Mouse (Mus musculus) liver, embryonic 14.5 days (tissue): ENCODE results near the gene Xylt1. TPM values are rescaled to one million over a fixed set of nuclear protein-coding genes. Genes with fewer than 3 reads are reported as not detected.
A peak's percentile ranks its signal among the peaks of the same experiment; 100 is the strongest.

Source experiments
- ATAC-seq: fragments of 200-750 bp; cut with Nextera tagmentation; 2 replicates; pipeline ENCODE4 v1.8.0; 2017; ENCODE audit warnings: moderate number of reproducible peaks, mild to moderate bottlenecking, moderate library complexity; ENCODE audit not compliant: insufficient read depth
- DNase-seq, 3 experiments: peaks; one replicate each; pipeline ENCODE4 v3.0.0-alpha.2; 2012 to 2013; ENCODE audit warnings: low read depth in 3 of 3, low spot score in 3 of 3
- H3K27ac ChIP-seq: fragments of 300-500 bp; sonication (generic); 2 replicates; pipeline ENCODE4 v1.5.1; 2014; ENCODE audit warnings: moderate library complexity, mild to moderate bottlenecking, control low read depth, inconsistent platforms
- H3K27me3 ChIP-seq: fragments of 300-500 bp; sonication (generic); 2 replicates; pipeline ENCODE4 v1.6.1; 2014; ENCODE audit warnings: mild to moderate bottlenecking, low read length, moderate library complexity; ENCODE audit not compliant: control insufficient read depth, insufficient read depth
- H3K36me3 ChIP-seq: fragments of 300-500 bp; sonication (generic); replicated peaks from 2 replicates; pipeline ENCODE4 v1.6.1; 2014; ENCODE audit warnings: low read depth; ENCODE audit not compliant: control insufficient read depth, insufficient read depth
- H3K4me1 ChIP-seq, 2 experiments: fragments of 200-500 bp in 1 of 2; fragments of 300-500 bp in 1 of 2; sonication (generic) in 1 of 2; replicated peaks; 2 replicates each; pipeline ENCODE4 v1.6.1; 2012 to 2014; ENCODE audit warnings: antibody characterized with exemption in 1 of 2, inconsistent platforms in 1 of 2, low read length in 1 of 2; ENCODE audit not compliant: control insufficient read depth in 2 of 2, insufficient read depth in 2 of 2
- H3K4me2 ChIP-seq: fragments of 300-500 bp; sonication (generic); 2 replicates; pipeline ENCODE4 v1.6.1; 2014; ENCODE audit warnings: low read depth, mild to moderate bottlenecking, control low read depth, moderate library complexity
- H3K4me3 ChIP-seq, 2 experiments: fragments of 200-500 bp in 1 of 2; fragments of 300-500 bp in 1 of 2; sonication (generic) in 1 of 2; 2 replicates each; pipeline ENCODE4 v1.5.1; 2012 to 2014; ENCODE audit warnings: low read depth in 2 of 2, low read length in 2 of 2, mild to moderate bottlenecking in 2 of 2, control low read depth in 1 of 2, inconsistent platforms in 1 of 2, moderate library complexity in 1 of 2; ENCODE audit not compliant: insufficient read depth in 1 of 2
- H3K9ac ChIP-seq: fragments of 300-500 bp; sonication (generic); replicated peaks from 2 replicates; pipeline ENCODE4 v1.6.1; 2014; ENCODE audit warnings: mild to moderate bottlenecking, control low read depth, moderate library complexity
- H3K9me3 ChIP-seq: fragments of 300-500 bp; sonication (generic); 2 replicates; pipeline ENCODE4 v1.6.1; 2016; ENCODE audit warnings: low read length, mixed read lengths; ENCODE audit not compliant: control insufficient read depth
- CTCF ChIP-seq: IDR thresholded peaks from 2 replicates; pipeline ENCODE4 v1.5.1; 2016; ENCODE audit warnings: antibody characterized with exemption, low read depth, control low read depth
- EP300 ChIP-seq: IDR thresholded peaks from 2 replicates; pipeline ENCODE4 v1.6.1; 2016; ENCODE audit warnings: antibody characterized with exemption, low read depth
- WGBS: fragments of 180-500 bp; shearing (Covaris S2); extraction: QIAGEN DNeasy Blood & Tissue Kit; methylation state at CpG from one replicate; pipeline ENCODE4 v1.1.7; 2014; ENCODE audit not compliant: insufficient replicate concordance; 5-methylcytosine and 5-hydroxymethylcytosine counted together
- polyA plus RNA-seq, 2 experiments: library from polyadenylated mRNA; depleted of rRNA in 1 of 2; stranded (reverse) in 1 of 2; unstranded in 1 of 2; fragments of >200 nt; fragmentation: Nextera tagmentation in 1 of 2; extraction: Ambion mirVana in 1 of 2; gene quantifications; 2 replicates each; pipeline versions ENCODE4 v1.2.1 to v1.2.3; 2012 to 2014

Xylt1 gene
- polyA plus RNA-seq, 2 experiments = 0.27 to 0.40 TPM

DNA sequence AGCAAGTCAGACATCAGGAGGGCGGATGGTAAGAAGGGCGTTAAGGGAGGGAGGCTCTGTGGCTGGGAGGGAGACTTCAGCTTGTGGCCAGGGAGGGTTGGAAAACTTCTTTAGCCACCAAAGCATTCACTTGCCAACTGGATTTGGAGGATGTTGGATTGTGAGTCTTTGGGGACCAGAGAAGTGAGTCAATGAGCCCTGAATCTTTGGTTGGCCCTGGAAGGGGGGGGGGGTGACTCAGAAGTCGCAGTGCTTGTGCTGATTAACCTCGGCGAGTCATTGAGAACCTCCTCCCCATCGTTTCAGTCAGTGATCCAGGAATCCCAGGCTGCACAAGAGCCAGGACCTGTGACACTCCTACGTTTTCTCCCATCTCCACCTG lies 752 bp upstream of the Xylt1 start:
- no peak for ATAC-seq
- TF ChIP-seq CTCF (no peak), EP300 (no peak)
- Histone ChIP-seq H3K27me3 (peaks cover 17% of the 10 kb centered on the region), H3K9ac (no peak overlapping the region), H3K4me1 (peaks cover 0 to 10% of the 10 kb centered on the region in 2 experiments; a peak in 2 of 4 replicates), H3K27ac (no peak overlapping the region), H3K9me3 (no peaks in the 10 kb centered on the region), H3K4me3 (peak overlapping the region; percentile 48 to 60; a peak in 3 of 4 replicates), H3K4me2 (peak overlapping the region; percentile 61), H3K36me3 (no peaks in the 10 kb centered on the region)
- WGBS = 2% methylated on average over 7 of the region's 7 CpGs
- DNase-seq = no peak

DNA sequence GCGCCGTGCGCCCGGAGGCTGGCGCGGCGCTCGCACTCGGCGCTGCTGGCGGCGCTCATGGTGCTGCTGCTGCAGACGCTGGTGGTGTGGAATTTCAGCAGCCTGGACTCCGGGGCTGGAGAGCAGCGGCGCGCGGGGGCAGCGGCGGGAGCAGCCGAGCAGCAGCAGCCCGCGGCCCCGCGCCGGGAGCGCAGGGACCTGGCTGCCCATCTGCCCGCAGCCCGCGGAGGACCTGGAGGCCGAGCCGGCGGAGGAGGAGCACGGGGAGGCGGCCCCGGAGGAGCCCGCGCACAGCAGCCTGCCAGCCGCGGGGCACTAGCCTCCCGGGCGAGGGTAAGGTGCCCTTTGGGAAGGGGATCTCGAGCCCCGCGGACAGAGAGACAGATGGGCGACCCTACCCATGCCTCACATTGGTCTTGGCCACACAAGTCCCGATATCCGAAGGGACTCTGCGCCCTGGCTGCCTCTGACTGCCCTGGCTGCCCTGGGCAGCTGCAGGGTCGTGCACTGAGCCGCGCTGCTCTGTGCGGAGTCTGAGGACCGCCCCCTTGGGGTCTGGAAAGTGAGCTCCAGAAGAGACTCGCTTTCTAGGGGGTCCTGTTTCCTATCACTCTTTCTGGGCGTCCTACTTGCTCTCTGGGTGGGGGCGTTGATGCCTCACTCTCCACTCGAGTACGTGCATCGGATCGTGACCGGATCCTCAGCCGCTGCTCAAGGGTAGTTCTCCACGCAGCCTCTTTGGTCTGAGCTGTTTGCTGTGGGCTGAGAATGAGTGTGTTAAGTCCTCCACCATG lies 606 bp downstream of the Xylt1 start:
- no peaks in the 10 kb centered on the region for H3K9me3 ChIP-seq
- peak; percentile 60 for ATAC-seq
- H3K27me3 ChIP-seq = peaks cover 17% of the 10 kb centered on the region
- peak overlapping the region; percentile 34; the same call in 1 of the 2 replicates for H3K9ac ChIP-seq
- no peak for DNase-seq
- H3K4me1 ChIP-seq = peaks cover 0 to 10% of the 10 kb centered on the region in 2 experiments; a peak in 2 of 4 replicates
- TF ChIP-seq CTCF = no peak
- TF ChIP-seq EP300 = no peak
- H3K36me3 ChIP-seq = no peaks in the 10 kb centered on the region
- H3K27ac ChIP-seq = no peak overlapping the region
- H3K4me3 ChIP-seq = peak overlapping the region; percentile 48 to 60
- 1% methylated on average over 50 of the region's 64 CpGs for WGBS
- peak overlapping the region; percentile 61 for H3K4me2 ChIP-seq

DNA sequence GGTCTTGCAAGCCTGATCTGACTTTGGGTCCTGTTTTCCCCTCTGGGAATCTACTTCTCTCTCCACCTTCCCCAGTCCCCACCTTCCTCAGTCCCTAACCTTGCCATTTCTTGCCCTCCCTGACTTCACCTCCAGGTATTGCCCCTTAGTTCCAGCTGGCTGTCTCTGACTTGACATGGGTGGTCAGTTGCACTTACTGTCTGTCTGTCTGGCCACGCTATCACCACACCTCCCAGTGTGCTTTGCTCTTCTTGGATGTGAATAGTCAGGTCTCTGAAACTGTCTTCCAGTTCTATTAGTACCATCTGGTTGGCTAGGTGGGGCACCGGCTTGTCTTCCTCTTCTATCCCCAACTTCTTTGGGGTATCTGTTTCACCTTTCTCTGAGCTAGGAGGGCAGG lies 1.2 kb downstream of the Xylt1 start:
- Histone ChIP-seq H3K27me3 (peaks cover 17% of the 10 kb centered on the region), H3K36me3 (no peaks in the 10 kb centered on the region), H3K9me3 (no peaks in the 10 kb centered on the region), H3K27ac (no peak overlapping the region), H3K4me2 (peak overlapping the region; percentile 61), H3K4me3 (peak overlapping the region; percentile 48 to 60), H3K9ac (no peak overlapping the region), H3K4me1 (peaks cover 0 to 10% of the 10 kb centered on the region in 2 experiments; a peak in 2 of 4 replicates)
- no peak for ATAC-seq
- DNase-seq = no peak
- no peak for TF ChIP-seq CTCF
- no peak for TF ChIP-seq EP300
- WGBS = 26% methylated on average over 2 of the region's 2 CpGs

DNA sequence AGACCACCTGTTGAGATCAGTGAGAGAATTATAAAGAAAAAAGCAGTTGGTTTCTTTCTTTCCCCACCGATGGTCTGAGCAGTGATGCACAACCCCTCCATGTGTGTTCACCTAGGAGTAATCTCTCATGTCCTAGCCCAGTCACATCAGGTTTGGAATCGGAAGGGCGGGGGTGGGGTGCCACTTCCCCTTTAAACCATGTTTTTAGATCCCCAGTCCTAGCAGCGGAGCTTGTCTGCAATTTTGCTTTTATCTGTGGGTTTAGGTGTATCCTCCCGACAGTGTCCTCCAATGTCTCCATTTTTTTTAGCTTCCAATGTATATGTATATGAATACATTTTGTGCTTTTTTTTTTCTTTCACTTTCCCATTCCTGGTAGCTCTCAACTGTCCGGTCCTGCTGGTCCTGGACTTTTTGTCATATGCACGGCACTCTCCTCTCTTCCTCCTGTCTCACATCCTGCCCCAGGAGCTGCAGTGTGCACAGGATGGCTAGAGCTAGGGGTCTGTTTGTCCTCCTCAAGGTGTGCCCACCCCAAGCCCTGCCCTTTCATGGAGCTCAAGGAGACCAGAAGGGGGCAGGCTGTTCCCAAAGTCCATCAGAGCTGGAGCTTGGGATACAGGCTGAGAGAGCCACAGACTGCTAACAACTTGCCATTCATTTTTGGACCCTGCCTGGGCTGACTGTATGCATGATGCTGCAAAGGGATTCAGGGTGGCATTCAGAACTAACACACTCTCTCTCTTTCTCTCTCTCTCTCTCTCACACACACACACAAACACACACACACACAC lies 2.6 kb downstream of the Xylt1 start:
- peaks cover 17% of the 10 kb centered on the region for H3K27me3 ChIP-seq

DNA sequence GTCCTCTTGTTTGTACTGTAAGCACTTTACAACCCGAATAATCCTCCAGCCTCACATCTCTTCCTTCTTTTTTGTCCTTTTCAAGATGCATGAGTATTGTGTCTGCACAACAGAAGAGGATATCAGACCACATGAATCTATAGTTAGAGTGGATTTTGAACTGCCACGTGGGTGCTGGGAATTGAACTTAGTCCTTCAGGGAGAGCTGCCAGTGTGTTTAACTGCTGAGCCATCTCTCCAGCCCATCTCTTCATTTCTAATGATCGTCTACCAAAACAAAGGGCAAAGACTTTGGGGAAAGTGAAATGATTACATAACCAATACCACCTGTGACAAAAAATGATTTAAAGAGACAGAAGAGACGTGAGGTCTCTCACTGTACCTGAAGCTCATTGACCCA lies 5.6 kb downstream of the Xylt1 start:
- H3K9ac ChIP-seq = no peak overlapping the region
- H3K27me3 ChIP-seq = no peaks in the 10 kb centered on the region; the same call in none of the 2 replicates
- peaks cover 0 to 24% of the 10 kb centered on the region in 2 experiments; a peak in 2 of 4 replicates for H3K4me1 ChIP-seq
- no peak overlapping the region for H3K4me3 ChIP-seq
- H3K4me2 ChIP-seq = no peak overlapping the region
- no peak overlapping the region for H3K27ac ChIP-seq
- DNase-seq = no peak
- ATAC-seq = no peak
- no peaks in the 10 kb centered on the region for H3K36me3 ChIP-seq
- H3K9me3 ChIP-seq = no peaks in the 10 kb centered on the region
- 69% methylated on average over 4 of the region's 4 CpGs for WGBS
- TF ChIP-seq EP300 (no peak), CTCF (no peak)

More for the DNA sequence above, 2.6 kb downstream of the Xylt1 start:
- Histone ChIP-seq H3K4me3 (0 out of 4 replicates have a peak overlapping the region, but pooled peaks have one; percentile 9 to 10), H3K36me3 (no peaks in the 10 kb centered on the region), H3K4me1 (peaks cover 0 to 14% of the 10 kb centered on the region in 2 experiments; a peak in 2 of 4 replicates), H3K9ac (no peak overlapping the region), H3K9me3 (no peaks in the 10 kb centered on the region), H3K27ac (no peak overlapping the region), H3K4me2 (peak overlapping the region; percentile 61)
- no peak for ATAC-seq
- TF ChIP-seq CTCF (peak; percentile 41), EP300 (no peak)
- DNase-seq = no peak
- WGBS = 20% methylated on average over 7 of the region's 7 CpGs
